Mouse (Mus musculus): ENCODE measurements around the gene Fli1. TPM values are rescaled to one million over a fixed set of nuclear protein-coding genes. Genes with fewer than 3 reads are reported as not detected.

The Fli1 gene
- total RNA-seq, 2 experiments from 2014 or later: 38.9 to 41.1 TPM

DNA sequence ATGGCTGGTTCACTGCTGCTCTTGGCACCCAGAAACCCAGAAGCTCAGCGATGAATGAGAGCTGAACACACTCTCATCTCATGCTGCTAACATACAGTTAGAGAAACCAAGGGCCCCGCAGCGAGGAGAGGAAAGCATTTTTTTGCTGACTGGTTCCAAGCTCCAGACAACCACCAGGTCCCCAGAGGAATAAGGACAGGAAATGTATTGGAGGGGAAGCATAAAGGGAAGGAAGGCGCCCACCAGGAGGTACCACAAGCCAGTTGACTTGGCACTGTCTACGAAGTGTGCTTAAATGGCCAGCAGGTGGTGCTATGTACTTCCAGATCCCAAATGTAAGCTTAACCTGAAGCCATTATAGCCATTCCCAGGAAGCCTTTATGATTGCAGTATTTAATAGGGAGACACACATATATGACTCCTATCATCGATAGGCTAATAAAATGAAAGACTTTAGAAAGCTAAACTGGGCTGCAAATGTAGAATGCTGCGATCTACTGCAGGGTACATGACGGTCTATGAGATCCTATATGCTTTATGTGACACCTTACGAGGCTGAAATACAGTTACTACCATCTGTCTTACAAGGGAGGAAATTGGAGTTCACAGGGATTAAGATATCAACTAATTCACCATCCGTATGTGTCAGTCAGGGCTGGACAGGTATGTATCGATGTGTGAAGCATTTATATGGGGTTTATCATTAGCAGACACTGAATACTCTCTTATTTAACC, 137.3 kb downstream of the Fli1 start:
- DNase-seq: peak; percentile 76

DNA sequence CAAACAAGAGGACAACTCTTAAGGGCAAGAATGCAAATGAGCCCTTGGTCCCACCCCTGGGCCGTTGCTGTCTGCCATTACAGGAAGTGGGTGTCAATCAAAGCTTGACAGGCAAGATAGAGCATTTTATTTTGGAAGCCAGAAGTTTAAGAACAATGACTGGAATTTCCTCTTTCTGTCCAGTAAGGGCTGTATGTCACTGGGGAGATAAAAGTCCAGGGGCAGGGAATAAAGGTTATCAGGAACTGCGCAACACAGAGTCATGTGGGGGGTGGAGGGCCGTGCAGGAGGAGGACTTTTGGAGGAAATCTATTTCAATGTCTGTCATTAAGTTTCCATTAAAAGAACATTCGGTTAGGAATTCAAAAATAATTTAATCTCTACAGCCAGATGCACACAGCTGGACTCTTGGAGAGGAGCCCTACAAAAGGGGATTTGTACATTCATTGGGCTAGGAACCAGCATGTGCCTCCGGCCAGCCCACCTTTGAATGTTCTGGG, 141.9 kb downstream of the Fli1 start:
- DNase-seq: peak; percentile 66

DNA sequence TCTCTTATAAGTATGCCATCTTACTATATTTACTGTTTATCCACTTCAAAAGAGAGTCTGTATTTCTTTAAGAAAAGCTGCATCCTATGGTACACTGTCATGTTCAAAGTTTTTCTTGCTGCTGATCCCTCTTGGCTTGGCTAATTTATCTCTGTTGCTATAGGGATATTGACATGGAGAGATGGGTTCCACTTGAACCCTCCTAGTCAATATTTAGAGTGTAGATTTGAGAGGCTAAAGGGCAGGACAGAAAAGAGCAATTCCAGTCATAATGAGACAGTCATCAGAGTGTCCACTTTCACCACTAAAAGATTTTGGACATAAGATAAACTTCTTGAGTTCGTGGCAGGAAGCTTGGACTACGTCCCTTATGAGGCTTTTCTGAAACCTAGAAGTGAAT, 142.4 kb downstream of the Fli1 start:
- DNase-seq: no peak

DNA sequence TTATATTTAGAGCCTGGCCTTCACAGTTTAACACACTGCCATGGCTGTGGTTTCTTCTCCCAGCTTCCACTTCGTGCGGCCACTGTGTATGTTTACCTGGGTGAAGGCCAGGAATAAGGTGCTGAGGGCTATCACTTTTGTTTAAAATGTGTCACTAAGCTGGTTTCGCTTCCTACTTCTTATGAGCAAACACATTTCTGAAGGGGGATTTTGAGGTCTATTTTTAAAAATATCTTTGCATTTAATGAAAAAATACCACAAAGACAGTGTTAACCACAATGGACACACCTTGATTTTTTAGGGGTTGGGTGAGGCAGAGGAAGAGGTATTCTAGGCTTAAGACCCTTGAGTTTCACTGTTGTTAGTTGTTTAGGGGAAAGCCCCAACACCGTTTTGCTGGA, 147.9 kb downstream of the Fli1 start:
- DNase-seq: no peak

DNA sequence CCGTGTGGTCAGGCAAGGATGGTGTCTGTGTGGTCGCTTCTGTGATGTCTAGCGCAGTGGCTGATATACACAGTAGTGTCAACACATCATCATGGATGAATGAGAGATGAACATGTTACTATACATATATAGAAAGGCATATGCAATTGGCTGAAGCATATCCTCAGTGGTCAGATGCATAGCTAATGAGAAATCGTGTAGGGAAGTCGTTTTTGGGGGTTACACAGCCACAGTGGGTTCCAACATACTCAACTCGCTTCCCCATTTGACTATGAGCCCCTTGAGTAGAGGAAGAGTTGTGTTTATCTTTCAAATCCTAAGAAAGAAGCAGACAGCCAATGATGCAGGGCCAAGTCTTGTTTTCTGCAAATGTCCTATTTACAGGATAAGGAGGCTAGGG, 149.9 kb downstream of the Fli1 start:
- DNase-seq: no peak

DNA sequence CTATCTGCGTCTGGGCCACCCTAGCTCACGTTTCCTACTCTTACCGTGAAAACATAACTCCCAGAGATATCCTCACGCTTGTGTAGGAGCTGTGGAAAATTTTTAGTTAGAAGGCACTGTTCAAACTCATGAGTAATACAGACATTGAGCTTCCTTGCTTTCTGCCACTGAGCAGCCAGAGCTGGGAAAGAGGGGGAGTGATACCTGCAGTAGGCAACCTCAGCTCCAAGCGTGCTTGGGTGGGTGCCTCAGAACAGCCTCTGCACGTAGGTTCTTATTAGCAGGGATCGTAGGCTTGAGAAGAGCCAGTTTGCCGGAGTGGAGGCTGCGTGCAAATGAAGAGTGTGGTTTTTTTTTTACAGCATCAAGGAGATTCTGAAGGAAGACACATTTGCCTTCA, 151.0 kb downstream of the Fli1 start:
- no peak for DNase-seq

DNA sequence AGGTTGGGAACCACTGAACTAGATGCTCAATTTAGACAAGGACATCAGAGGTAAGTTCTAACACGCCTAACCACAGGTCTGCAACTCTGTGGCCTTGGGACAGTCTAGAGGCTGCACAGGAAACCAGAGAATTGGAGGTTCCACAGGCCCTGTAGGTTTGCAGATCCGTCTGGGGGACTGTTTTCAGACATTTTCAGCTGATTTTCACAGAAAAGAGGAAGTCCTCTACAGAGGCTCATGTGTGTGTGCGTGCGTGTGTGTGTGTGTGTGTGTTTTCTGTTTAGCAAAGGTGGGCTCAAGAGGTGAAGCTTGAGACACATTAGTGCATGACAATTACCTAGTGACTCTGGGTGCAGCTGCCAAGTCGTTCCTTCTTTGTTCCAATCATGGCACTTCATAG, 151.6 kb downstream of the Fli1 start:
- DNase-seq: no peak

DNA sequence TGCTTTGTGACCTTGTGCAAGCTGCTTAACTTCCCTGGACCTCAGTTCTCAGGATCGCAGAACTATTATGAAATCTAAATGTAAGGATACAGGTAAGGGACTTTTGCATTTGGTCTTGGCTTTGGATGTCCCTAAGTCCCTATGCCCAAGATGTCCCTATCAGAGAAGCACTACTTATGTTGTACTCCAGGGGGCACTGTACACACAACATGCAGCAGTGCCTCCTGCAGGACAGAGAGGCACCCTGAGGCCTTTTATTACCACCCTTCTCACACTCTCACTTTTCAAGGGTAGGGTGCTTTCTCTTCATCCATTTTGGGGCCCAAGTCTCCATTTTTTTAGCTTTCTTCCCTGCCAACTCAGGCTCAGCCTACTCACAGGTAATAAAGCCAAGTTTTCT, 154.5 kb downstream of the Fli1 start:
- no peak for DNase-seq

DNA sequence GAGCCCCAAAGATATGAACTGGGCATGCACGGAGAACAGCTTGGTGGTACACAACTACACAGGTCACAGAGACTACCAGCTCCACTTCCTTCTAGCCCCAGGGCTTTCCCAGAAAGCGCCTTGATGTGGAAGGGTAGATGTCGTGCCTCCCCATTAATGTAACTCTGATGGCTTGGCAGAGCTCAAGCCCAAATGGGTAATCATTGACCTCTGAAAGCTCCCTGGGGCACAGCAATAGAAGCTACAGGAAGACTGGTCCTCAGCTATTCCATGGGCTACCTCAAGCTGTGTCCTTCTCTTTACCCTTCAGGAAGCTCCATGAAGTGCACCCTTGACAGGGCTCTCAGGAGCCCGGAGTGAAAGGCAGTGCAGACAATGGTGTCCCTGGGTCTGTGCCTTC, 157.8 kb downstream of the Fli1 start:
- no peak for DNase-seq

DNA sequence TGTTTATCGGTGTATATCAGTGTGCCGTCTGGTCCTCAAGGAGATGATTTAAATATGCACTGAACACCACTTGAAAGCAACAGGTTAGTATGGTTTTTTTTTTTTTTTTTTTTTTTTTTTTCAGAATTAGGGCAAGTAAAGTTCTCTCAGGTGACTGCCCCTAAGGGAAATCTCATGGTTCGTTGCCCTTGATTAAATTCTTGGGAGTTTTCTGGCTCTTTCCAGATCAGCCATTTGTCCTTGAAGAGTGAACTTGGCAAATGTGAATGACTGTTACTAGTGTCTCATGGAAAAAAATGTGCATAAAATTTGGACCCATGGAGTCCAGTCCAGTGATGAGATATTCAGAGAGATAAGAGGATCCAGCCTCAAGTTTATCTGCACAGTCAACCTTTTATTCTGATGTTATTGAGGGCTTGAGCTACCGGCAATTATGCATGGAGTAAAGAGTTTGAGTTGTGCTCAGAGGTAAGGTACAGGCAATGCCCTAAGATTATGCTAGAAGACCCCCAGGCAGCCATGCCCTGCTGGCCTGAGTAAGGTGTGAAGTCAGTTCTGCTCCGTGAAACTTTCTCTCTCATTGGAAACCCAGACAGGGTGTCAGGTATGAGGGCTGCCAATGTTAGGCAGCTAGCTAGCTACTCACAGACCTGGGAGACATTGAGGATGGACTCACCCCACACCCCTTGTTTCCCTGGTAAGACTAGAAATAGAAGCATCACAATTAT, 165.6 kb downstream of the Fli1 start:
- DNase-seq: no peak

DNA sequence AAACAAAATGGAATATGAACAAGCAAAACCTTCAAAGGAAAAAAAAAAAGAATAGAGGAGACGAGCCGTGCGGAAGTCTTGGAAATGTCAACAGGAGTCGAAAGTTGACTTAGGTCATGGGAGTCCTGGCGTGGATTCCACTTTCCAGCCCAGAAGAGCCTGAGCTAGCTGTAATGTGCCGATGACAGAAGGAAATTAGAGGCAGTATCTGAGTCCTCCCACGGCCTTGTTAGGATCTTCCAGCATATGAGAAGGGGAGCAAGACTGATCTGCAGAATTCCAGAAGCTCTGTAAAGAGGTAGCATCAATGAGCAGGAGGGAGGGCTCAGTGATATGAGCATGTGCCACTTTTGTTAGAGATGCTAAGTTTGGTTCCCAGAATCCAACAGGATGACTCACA, 166.6 kb downstream of the Fli1 start:
- DNase-seq: peak; percentile 20

DNA sequence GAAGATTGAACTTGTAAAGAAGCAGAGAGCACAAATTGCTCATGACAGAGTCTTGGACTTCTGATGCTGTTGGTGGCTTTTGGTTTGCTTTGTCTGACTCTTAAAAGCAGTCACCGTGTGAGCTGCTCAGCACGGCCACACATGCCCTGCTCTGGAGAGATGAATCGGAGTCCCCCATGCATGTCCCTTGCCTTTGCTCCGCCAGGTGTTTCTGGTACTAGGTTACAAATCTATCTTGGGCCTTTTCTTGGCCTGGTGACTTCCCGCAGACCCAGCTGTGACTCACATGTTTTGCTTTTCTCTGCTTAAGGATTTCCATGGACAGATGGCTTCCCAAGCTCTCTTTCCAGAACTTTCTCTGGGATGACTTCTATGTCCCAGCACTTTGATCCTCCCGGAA, 169.0 kb downstream of the Fli1 start:
- DNase-seq: no peak

Other genes starting within 250 kb of the Fli1 start
- 10 to 100 TPM; 41.6 to 43.6 TPM for gene Kcnj5, start 198.5 kb downstream of the Fli1 start, total RNA-seq (2021)
- gene Kcnj1, start 170.4 kb downstream of the Fli1 start, total RNA-seq (2021): not detected
- gene Ets1, start 93.4 kb upstream of the Fli1 start, total RNA-seq (2021): 100 to 1,000 TPM in 1 of 2 experiments, 10 to 100 TPM in 1; 97.5 to 106 TPM